Mouse (Mus musculus) kidney, adult 18-20 months (tissue): ENCODE results near the gene Per3.

Experiments used
- DNase-seq: peaks from one replicate; pipeline ENCODE4 v3.0.0; 2021

The Per3 gene

DNA sequence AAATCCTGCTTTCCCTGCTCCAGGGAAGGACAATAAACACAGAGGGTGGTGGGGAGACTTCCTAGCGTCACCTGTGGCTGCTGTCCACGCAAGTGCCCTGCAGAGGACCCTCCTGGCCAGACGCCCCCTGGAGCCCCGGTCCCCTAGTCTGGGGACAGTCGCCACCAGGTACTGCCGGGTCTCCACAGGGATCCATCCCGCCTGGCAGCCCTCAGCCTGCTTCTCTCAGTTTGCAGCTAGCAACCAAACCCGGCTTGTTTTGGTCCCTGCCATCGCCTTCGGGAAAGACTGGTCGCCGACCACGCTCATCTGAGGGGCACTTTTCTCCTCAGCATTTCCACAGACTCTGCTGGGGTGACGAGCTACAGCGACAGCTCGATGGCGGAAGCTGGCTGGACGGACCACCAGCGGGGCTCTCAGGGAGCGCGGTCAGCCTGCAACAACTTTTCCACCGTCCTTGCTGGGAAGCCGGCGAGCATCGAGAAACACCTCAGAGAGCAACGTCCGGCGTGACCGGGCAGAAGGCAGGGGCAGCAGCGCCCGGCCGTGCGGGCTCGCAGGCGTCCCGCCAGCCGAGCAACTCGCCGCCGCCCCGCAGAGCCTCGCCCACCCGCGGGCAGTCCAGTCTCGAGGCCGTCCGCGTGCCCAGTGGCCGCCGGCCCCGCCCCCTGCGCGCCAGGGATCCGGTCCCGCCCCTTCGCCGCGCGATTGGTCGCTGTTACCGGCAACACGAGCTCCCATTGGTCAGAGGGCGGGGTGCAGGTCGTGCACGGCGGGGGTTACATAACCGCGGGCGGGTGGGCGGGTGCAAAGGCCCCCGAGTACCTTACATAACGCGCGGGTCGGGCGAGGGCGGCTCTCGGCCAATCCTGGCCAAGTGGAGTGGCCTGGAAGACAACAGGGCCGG, at the start of gene Per3:
Gene Per3, minus strand, starts transcription at position 629 of the 907 bp plus-strand sequence.
- DNase-seq = peak; percentile 99

DNA sequence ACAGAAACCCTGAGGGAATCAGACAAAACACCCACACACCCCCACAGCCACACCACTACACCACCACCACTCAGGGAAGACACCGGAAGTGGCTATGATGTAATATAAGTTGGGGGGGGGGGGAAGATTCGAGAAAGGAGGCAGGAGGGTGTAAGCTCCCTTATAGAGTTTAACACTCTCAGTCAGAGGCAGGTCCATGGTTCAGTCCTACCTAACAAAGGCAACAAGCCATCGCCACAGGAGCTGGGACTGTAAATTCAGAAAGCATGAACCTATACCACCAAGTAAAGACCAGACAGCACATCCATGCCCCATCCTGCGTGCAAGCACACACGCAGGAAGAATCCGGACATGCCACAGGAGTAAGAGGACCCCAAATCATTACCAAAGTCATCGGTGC, 44.8 kb upstream of the Per3 start, which contains the start of gene Gm13090:
Gene Gm13090, plus strand, starts transcription at position 301 of the 400 bp plus-strand sequence.
- DNase-seq = no peak

DNA sequence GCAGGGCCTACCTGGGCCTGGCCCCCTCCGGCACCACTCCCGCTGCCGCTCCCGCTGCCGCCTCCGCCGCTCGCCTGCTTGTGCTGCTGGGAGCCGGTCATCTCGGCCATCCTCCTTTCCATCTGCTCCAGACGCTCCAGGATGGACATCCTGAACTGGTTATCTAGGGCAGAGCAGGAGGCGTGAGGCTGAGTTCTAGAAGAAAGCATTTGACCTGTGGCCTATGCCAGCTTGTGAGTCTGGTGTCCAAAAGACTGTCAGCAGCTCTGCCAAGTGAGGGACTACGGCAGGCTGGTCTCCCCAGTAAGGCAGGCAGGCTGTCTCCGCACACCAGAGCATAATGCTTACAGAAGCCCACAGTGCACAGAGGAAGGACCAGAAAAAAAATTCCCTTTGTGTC, 44.4 kb upstream of the Per3 start:
- DNase-seq = no peak

DNA sequence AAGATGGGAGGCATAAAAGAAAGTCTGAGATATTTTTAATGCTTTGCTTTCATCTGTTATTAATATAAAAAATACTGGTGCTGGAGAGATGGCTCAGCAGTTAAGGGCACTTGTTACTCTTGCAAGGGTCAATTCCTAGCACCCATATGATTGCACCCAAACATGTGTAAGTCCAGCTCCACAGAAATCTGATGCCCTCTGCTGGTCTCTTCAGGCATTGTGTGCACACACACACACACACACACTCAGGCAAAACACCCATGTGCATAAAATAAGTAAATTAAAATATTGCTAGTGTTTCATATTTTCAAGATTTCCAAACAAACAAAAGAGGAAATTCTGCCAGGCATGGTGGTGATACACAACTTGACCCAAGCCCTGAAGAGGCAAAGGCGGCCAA, 42.9 kb upstream of the Per3 start:
- no peak for DNase-seq

DNA sequence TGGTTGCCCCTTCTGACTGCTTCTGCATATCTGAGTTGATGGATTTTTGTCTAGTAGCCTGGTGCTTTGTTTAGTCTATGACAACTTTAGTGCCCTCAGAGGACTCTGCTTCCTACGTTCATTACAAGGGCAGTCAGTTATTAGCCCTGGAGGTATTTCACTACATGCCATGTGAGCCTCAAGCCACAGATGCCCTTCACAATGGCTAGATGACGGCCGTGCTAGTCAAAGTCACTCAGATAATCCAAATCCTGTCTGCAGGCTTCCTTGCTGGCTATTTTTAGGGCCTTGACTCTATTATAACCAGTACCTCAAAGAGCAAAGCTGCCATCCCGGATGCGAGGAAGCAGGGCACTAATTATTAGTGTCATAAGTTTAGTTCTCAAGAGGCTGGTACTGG, 38.6 kb upstream of the Per3 start:
- no peak for DNase-seq

DNA sequence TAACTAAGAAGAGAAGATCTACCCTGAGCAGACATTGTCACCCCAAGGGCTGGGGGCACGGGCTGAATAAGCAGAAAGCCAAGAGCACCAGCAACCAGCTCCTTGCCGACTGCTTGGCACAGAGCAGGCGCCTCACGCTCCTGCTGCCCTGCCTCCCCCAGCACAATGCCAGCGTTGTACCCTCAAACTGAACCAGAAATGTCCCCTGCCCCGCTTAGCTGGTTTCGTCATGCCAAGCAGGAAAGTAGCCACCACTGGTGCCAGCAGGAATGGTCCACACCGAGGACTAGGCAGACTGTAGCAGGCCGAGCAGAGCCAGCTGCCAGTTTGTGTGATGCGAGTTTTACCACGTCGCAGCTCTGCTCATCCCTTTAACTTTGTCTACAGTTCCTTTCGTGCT, 37.5 kb upstream of the Per3 start:
- no peak for DNase-seq

DNA sequence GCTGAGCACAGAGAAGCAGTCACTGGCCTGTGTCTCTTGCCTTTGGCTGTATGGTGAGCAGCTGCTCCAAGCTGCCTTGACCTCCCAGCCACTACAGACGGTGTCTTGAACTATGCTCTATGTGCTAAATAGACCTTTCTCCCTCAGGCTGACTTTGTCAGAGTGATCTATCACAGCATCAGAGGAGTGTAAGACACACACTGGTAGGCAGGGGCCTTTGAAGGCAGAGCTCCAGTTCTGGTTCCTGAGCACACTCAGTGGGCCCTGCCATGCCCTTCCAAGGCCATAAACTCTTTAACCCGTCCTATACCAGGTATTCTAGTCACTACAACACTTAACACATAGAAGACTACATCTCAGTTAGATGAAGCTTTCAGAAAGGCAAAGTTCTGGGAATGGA, 36.9 kb upstream of the Per3 start:
- DNase-seq = no peak

DNA sequence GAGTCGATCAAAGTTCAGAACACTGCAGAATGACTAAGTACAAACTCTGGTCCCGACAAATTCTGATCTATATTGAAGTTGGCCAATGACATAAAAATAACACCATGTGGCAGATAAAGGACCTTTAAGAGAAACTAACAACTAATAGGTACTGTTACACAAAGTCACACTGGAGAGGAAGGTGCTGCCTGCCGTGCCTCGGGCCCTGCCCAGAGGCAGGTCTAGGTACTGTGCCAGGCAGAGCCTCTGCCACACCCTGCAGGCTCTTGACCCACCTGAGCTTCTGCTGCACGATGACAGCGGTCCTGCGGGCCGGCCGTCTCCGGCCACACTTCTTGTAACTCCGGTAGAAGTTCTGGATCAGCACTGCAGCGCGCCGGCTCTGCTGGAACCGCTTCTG, 30.4 kb upstream of the Per3 start:
- DNase-seq = no peak

DNA sequence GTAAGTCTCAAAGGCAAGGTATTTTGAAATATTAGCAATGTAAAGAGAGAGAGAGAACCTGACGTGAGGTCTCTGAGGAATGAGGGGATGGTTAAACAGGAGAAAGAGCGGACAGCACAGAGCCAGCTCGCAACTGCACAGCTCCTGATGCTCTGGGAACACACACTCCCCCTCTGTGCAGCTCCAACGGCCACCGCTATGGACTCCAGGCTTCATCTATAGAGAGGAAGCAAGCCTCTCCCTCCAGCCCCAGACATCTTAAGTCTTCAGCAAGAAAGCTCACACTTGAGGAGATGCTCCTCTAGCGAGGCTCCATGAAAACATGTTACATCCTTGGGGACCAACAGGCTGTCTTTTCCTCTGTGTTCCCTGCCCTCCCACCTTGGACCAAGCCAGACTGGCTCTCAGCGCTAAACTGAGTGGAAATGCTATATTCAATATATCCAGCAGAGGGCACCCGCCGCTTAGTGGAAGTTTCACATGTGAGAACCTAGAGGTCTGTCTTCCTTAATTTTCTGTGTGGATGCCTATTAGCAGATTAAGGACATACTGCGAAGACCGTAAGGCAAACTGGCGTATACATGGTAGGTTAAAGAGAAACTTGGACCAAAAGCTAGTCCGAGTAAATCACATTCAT, 28.8 kb upstream of the Per3 start:
- DNase-seq = peak; percentile 70

DNA sequence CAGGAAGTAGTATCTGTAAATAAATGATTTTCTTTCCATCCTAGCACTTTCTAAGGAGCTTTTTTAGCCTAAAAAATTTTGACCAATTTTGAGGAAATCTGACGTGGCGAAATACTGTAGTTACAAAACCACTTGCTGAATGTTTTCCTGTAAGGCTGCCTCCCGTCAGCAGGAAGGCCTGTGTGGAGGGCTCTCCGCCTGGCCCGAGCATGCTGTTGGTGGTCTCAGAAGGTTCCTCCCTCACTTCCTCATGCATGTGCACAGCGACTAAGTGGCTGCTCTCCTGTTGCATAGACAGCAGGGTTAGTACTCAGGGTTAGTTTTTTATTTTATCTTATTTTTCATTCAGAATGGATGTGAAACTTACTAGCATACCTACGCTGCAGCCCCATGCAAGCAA, 26.5 kb upstream of the Per3 start:
- no peak for DNase-seq

DNA sequence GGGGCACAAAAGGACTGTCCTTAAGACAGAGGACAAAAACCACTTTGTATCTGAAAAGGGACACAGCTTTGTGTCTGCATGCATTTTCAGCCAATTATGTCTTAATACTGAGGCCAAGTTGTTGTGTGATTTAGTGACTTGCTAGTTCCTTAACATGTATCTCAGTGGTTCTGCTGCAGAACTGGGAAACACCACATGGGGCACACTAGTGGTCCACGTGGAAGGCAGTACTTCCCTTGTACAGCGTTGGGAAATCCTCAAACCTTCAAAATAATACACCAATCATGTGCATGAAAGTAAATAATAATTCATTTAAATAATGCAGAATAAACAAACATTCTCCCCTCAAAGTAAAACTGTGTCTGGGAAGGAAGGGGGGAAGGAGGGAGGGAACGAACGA, 24.3 kb upstream of the Per3 start:
- no peak for DNase-seq

DNA sequence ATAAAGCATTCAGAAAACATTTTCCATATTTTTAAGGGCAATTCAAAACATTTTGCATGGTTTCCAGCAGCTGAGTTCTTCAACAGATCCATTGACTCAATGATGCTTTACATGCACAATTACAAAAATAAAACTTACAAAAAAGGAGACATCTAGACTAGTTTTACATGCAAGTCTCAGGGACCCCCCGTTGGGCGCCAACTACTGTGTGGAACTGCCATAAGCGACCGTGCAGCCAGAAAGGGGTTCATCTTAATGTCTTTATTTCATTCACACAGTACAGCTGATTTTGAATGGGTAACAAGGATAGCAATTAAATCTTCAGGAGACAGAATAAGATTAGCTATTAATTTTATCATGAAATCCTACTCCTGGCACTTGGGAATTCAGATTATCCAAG, 15.1 kb upstream of the Per3 start:
- no peak for DNase-seq

DNA sequence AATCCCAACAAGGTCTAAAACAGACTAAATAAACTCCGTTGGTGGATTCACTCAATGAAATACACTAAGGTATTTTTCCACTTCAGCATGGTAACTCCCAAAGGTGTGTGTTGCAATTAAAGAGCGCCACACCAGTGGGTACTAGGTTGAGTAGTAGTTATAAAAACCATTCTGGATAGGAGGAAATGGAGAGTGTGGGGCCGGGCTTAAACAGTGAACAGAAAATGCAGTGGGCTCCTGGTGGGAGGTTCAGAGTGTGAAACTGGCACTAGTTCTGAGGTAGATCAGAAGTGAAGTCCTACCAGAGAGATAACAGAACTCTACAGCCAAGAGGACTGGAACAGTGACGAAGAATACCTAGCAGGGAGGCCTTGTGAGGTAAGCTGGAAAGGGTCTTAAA, 14.2 kb upstream of the Per3 start:
- no peak for DNase-seq

DNA sequence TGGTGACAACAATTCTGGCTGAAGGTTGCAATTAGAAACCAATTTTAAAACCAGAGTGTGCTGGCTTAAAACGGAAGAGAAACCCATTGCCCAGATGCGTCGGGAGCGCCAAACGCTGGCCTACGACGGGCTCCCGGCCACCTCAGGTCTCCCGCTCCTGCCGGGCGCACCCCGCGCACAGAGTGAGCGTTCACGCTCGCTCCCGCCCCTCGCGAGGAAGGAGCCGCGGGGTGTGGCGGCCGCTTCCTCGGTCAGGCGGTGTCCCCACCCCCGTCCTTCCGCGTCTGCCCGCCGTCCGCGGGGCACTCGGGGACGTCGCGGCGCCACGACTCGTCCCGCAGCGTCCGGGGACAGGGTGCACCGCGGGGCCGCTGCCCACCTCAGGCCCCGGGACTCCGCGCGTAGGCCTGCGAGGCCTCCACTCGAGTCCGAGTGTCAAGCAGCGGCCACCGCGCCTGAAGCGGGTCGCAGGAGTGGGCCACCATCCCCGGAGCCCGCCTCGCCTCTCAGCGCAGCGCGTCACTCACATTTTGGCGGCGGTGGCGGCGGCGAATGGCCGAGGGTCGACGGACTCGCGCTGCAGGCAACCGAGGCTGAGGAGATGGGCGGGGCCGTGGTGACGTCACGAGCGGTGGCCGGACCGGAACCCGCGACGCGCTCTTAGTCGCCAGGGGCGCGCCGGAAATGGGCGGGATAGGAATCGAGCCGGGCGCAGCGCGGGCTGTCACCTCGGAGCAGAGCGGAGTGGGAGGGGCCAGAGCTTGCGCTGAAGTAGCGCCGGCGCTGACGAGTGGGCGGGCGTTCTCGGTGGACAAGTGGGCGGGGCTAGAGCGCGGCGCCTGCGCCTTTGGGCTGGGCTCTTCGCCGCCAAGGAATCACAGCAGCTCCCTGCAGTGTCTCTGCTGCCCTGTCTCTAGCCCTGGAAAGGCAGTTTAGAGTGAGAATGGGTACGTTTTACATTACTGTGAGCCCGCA, 13.2 kb upstream of the Per3 start, which contains the start of gene Vamp3:
Gene Vamp3, minus strand, starts transcription at position 617 of the 975 bp plus-strand sequence.
- DNase-seq = peak; percentile 99

DNA sequence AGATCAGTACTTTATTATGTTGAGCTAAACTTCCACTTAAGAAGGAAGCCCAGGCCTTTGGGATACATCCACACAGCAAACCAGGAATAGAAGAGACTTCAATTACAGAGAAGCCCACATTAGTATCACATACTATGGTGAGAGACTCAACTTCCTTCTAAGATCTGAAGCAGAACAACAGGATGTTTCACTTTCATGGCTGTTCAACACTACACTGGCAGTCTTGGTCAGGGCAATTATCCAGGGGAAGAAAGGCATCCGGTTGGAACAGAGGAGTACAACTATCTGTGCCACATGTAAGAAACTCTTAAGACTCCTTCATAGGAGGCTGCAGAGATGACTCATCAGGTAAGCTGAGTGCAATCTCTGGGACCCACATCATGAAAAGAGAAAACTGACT, 6.7 kb upstream of the Per3 start:
- DNase-seq = no peak

DNA sequence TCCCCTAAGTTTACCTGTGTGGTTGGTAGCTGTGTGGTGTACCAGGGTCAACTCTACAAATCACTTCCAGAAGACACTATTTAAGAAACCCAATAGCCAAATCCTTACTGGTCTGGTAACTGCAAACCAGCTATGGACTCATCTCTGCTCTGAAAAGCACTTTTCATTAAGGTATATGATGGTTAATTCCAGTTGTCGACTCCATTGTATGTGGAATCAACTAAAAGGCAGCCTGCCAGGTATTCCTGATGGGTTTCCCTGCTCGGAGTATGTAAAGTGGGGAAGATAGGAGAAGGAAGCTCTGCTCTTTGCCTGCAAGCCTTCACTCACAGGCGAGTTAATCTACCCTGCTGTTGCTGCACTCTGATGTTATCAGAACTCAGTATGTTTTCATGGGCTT, 2.1 kb upstream of the Per3 start:
- no peak for DNase-seq

DNA sequence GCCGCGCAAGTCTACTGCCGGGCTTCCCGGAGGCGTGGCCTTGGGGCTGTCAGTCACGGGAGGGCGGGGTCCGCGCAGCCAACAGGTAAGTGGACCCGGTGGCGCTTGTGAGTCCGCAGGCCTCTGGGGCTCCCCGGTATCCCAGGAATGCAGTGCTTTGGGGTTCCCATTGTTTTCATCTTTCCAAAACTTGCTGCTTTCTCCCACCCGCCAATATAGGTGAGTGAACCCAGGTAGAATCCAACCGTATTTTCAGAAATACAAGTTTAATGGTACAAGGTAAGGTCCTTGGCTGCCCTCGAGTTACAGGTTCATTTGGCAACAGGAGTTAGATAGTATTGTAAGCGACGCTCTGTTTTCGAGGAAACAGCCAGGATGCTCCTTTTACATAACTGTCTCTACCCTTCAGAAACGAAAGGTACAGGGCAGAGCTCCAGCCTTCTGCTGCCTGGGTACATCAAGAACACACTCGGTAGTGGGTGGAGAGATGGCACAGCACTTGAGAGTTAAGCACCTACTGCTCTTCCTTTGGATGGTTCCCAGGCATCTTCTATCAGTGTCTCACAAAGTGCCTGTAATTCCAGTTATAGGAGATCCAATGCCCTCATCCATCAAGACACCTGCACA, 592 bp upstream of the Per3 start:
- DNase-seq = no peak

DNA sequence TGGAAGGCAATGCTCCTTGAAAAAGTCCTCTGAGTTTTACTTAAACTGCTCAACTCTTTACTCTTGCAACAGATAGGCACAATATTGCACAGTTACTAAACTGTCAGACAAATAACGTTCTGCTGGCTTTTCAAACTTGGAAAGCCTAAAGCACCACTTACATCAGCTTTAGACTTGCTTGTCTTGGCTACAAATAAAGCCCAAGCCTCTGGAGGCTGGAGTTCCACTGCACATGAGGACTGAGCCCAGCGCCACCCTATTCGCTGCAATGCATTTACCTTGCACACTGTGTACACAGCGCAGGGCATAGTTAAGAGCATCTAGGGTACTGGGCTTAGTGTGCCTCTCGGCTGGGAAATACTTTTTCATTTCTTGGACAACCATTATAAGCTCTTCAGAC, 1.2 kb downstream of the Per3 start:
- DNase-seq = peak; percentile 24

DNA sequence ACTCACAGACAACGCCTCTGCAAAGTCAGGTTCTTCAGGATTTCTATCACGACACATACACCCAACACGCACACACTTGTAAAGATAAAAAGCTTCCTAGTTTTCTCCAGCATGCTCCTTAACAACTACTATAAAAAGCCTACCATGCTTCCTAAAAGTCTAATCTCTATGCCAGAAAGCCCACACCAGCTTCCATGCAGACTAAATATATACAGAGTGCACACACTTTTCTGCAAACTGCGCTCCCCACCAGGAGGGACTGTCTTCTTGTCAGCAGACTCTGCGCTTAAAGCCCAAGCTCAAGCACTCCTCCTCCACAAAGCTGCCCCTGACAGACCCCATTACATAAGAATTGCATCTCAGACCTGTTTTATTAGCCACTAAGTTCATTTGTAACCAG, 3.0 kb downstream of the Per3 start:
- DNase-seq = no peak

DNA sequence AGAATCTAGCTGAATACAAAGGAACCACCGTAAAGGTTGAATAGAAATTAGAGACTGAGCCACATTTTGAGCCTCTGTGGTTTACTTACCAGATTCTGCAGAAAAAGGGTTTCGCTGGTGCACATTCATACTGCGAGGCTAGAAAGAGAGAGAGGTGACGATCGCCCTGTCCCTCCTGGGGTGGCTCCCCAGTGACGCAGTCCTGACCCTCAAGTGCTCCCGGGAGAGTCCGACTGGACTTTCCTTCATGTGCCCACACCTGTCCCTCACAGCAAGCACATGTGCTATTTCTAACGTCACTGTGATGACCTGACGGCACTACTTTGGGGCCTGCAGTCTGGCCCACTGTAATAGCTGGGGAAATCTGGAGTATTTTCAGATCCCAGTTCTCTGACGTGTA, 6.7 kb downstream of the Per3 start:
- DNase-seq = no peak

DNA sequence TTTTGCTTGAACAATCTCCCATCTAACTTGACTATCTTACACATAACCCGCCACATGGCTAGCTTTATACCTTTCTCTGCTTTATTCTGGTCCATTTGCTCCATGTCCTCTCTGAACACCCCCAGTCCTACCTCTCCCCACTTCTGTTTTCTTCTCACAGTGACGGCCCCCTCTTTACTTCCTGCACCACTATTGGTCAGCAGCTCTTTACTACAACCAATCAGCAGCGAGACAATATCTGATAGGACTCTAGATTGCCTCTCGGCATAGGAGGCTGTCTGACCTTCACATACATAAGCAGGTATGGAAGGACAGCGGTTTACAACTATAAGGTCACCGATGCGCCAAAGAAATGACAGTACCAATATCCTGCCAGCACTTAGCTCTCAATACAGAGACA, 7.9 kb downstream of the Per3 start:
- DNase-seq = no peak

DNA sequence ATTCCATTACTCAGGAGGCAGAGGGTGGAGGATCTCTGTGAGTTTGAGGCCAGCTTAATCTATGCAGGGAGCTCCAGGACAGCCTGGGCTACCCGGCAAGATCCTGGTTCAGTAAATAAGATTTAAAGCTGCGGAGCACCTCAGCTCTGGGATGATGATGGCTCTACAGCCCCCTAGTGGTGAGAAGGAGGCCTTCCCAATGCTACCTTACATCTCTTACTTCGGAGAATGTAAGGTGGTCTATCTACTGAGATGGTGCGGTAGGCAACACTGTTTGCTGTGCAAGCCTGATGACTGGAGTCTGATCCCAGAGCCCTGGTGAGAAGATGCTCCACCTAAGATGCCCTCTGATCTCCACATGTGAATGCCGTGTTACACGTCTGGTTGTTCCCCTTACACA, 17.5 kb downstream of the Per3 start:
- peak; percentile 19 for DNase-seq

DNA sequence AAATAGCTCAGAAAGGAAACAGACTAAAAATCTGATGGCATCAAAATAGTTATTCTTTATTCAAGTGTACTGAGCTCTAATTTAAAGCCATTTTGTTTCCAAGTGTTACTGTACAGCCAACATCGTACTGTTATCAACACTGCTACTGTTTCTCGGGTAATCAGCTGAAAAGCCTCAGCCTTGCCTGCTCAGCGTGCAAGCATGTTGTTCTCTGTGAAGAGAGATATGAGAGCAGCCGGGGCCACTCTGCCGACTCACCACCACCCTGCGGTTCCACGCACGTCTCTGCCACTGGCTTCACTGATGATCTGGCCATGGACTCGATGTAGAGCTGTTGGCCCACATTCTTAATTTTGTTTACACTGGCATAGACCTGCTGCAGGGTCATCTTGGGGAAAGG, 20.3 kb downstream of the Per3 start:
- no peak for DNase-seq
